Mouse (Mus musculus): Measurements from ENCODE around the gene Ddx60. TPM values are rescaled to one million over a fixed set of nuclear protein-coding genes. Genes with fewer than 3 reads are reported as not detected.

Gene Ddx60
- polyA plus RNA-seq, 1 experiment from 2014 or later = 0.11 TPM

DNA sequence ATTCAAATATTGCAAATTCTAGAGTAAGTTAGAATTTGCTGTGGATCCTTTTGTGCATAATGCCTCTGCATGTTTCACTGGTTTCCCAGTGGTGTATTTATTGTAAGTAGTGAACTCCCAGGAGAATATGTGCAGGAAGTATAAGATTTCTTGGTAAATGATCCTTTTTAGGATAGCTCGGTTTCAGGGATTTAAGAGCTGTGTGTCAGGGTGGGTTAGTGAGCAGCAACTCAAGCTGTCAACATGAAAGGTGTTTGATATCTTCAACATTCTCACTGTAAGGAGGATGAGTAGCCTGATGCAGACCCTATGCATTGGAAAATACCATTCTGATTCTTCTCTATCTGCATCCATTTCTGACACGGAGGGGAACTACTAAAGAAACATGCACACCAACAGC lies 69.2 kb downstream of the Ddx60 start:
- WGBS = 56% methylated on average over 2 of the region's 2 CpGs

DNA sequence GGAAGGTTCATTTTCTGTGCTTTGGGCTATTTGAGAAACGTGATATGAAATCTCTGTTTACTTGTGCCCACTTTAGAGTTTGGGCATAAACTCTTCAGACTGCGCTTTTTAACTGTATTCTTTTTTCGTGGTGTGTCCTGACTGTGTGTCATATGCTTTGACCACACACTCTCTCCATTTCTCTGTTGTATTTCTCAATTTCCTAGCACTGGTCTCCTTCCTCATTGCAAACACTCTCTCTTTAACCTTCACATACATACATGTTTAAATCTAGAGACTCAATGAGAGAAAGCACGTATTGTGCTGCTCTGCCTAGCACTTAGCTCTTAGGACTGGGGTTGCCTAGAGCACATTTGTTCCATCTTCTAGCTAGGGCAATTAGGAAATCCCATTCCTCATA lies 86.3 kb downstream of the Ddx60 start:
- H3K9ac ChIP-seq (replicated peaks; ENCODE audit: low read length) = no peak overlapping the region
- DNase-seq (ENCODE audit: low spot score) = no peak
- H3K9me3 ChIP-seq (replicated peaks; ENCODE audit: control insufficient read depth, low read length) = no peaks in the 10 kb centered on the region
- ATAC-seq (replicated peaks; ENCODE audit: insufficient number of reproducible peaks, low FRiP score, low TSS enrichment, low read depth) = no peak
- no peak overlapping the region for H3K4me3 ChIP-seq (ENCODE audit: low read depth, low read length)
- H3K27ac ChIP-seq (replicated peaks; ENCODE audit: low read depth, low read length) = no peak overlapping the region
- H3K36me3 ChIP-seq (replicated peaks; ENCODE audit: control insufficient read depth, insufficient read depth, low read depth, low read length) = no peaks in the 10 kb centered on the region
- no peaks in the 10 kb centered on the region for H3K4me1 ChIP-seq (ENCODE audit: control insufficient read depth, insufficient read depth, low read length)
- H3K27me3 ChIP-seq (ENCODE audit: control insufficient read depth, insufficient read depth, low read length) = no peaks in the 10 kb centered on the region
- 83% methylated on average over 4 of the region's 4 CpGs for WGBS
- no peak overlapping the region for H3K4me2 ChIP-seq (ENCODE audit: low read depth, low read length)

More for the DNA sequence above, 69.2 kb downstream of the Ddx60 start:
- no peak overlapping the region for H3K4me3 ChIP-seq (ENCODE audit: low read depth, low read length)
- H3K9ac ChIP-seq (replicated peaks; ENCODE audit: low read length) = no peak overlapping the region
- H3K27me3 ChIP-seq (ENCODE audit: control insufficient read depth, insufficient read depth, low read length) = no peaks in the 10 kb centered on the region
- no peaks in the 10 kb centered on the region for H3K9me3 ChIP-seq (replicated peaks; ENCODE audit: control insufficient read depth, low read length)
- no peak overlapping the region for H3K4me2 ChIP-seq (ENCODE audit: low read depth, low read length)
- ATAC-seq (replicated peaks; ENCODE audit: insufficient number of reproducible peaks, low FRiP score, low TSS enrichment, low read depth) = no peak
- H3K36me3 ChIP-seq (replicated peaks; ENCODE audit: control insufficient read depth, insufficient read depth, low read depth, low read length) = no peaks in the 10 kb centered on the region
- H3K27ac ChIP-seq (replicated peaks; ENCODE audit: low read depth, low read length) = no peak overlapping the region
- no peak for DNase-seq (ENCODE audit: low spot score)
- no peaks in the 10 kb centered on the region for H3K4me1 ChIP-seq (ENCODE audit: control insufficient read depth, insufficient read depth, low read length)

DNA sequence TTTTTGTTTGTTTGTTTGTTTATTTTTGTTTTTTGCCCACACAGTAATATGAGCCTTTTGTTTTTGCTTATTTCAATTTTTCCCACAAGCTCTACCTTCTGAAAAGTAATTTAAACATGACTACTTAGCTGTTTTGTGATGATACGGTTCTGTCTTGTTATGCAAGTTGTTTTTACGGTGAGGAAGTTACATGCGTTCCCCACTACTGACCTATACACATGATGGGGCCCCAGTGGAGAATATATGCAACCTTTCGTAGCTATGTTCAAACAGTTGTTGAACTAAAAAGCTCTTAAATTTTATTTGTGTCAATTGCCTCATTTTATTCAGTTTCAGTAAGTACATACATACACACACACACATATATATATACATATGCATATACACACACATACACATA lies 86.7 kb downstream of the Ddx60 start:
- Histone ChIP-seq H3K9ac (replicated peaks; ENCODE audit: low read length) (no peak overlapping the region), H3K4me1 (ENCODE audit: control insufficient read depth, insufficient read depth, low read length) (no peaks in the 10 kb centered on the region), H3K4me2 (ENCODE audit: low read depth, low read length) (no peak overlapping the region), H3K9me3 (replicated peaks; ENCODE audit: control insufficient read depth, low read length) (no peaks in the 10 kb centered on the region), H3K36me3 (replicated peaks; ENCODE audit: control insufficient read depth, insufficient read depth, low read depth, low read length) (no peaks in the 10 kb centered on the region), H3K27ac (replicated peaks; ENCODE audit: low read depth, low read length) (no peak overlapping the region), H3K27me3 (ENCODE audit: control insufficient read depth, insufficient read depth, low read length) (no peaks in the 10 kb centered on the region), H3K4me3 (ENCODE audit: low read depth, low read length) (no peak overlapping the region)
- 93% methylated on average over 4 of the region's 4 CpGs for WGBS
- DNase-seq (ENCODE audit: low spot score) (no peak), ATAC-seq (replicated peaks; ENCODE audit: insufficient number of reproducible peaks, low FRiP score, low TSS enrichment, low read depth) (no peak)

DNA sequence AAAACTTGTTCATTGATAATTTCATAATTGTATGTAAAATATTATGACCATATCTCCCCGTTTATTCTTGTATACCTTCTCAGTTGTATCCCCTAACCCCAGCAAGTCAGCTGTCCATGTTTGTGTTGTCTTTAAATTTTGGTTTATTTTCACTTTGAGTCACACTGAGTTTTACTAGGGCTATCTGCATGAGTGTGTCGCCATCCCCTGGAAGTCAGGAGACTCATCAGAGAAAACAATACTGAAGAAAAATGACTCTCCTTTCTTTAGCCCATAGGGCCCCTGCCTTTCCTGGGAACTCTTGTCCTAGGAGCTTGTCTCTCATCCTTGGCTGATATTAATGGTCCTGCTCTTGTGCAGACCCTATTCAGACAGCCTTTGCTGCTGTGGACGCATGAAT lies 106.5 kb downstream of the Ddx60 start:
- ATAC-seq (replicated peaks; ENCODE audit: insufficient number of reproducible peaks, low FRiP score, low TSS enrichment, low read depth) (no peak), DNase-seq (ENCODE audit: low spot score) (no peak)
- WGBS = 76% methylated on average over 3 of the region's 3 CpGs
- no peak overlapping the region for H3K4me3 ChIP-seq (ENCODE audit: low read depth, low read length)
- H3K27me3 ChIP-seq (ENCODE audit: control insufficient read depth, insufficient read depth, low read length) = no peaks in the 10 kb centered on the region
- no peak overlapping the region for H3K4me2 ChIP-seq (ENCODE audit: low read depth, low read length)
- H3K9me3 ChIP-seq (replicated peaks; ENCODE audit: control insufficient read depth, low read length) = no peaks in the 10 kb centered on the region
- H3K4me1 ChIP-seq (ENCODE audit: control insufficient read depth, insufficient read depth, low read length) = no peaks in the 10 kb centered on the region
- H3K9ac ChIP-seq (replicated peaks; ENCODE audit: low read length) = no peak overlapping the region
- H3K27ac ChIP-seq (replicated peaks; ENCODE audit: low read depth, low read length) = no peak overlapping the region
- H3K36me3 ChIP-seq (replicated peaks; ENCODE audit: control insufficient read depth, insufficient read depth, low read depth, low read length) = no peaks in the 10 kb centered on the region

DNA sequence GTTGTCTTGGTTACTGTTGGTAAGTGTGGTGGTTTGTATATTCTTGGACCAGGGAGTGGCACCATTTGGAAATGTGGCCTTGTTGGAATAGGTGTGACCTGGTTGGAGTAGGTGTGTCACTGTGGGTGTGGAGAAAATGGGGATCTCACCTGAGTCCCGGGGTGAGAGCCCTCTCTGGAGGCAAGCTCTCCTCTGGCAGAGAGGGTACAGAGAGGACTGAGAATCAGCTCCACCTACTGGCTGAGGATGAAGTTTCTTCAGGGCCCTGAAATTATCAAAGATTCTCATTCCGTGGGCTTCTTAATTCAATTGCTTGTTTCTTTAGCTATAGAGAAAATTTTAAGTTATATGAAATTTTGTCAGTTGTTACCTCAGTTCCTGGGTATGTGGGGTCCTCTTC lies 118.9 kb downstream of the Ddx60 start:
- H3K27me3 ChIP-seq (ENCODE audit: control insufficient read depth, insufficient read depth, low read length) = no peaks in the 10 kb centered on the region
- WGBS = 51% methylated on average over 2 of the region's 2 CpGs
- no peak overlapping the region for H3K4me3 ChIP-seq (ENCODE audit: low read depth, low read length)
- H3K9ac ChIP-seq (replicated peaks; ENCODE audit: low read length) = no peak overlapping the region
- H3K9me3 ChIP-seq (replicated peaks; ENCODE audit: control insufficient read depth, low read length) = no peaks in the 10 kb centered on the region
- ATAC-seq (replicated peaks; ENCODE audit: insufficient number of reproducible peaks, low FRiP score, low TSS enrichment, low read depth) = no peak
- H3K4me2 ChIP-seq (ENCODE audit: low read depth, low read length) = no peak overlapping the region
- H3K4me1 ChIP-seq (ENCODE audit: control insufficient read depth, insufficient read depth, low read length) = no peaks in the 10 kb centered on the region
- peak; percentile 30 for DNase-seq (ENCODE audit: low spot score)
- H3K27ac ChIP-seq (replicated peaks; ENCODE audit: low read depth, low read length) = no peak overlapping the region
- no peaks in the 10 kb centered on the region for H3K36me3 ChIP-seq (replicated peaks; ENCODE audit: control insufficient read depth, insufficient read depth, low read depth, low read length)

DNA sequence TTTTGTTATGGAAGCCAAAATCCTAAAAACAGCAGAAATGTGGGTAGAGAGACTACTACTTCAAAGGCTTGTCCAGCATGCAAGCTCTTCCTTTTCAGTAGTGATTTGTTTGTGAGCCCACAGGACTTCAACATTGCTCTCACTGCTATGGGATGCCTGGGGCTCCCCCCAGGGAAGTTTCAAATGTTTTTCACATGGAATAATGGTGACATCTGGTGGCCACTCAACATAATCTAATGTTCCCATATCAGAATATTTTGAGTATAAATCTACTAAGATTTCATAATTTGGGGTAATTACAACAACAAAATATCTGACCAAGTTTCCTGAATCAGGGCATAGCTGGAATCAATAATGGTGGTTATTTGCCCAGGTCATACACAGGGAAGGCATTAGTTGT lies 132.5 kb downstream of the Ddx60 start:
- no peaks in the 10 kb centered on the region for H3K9me3 ChIP-seq (replicated peaks; ENCODE audit: control insufficient read depth, low read length)
- peak; percentile 44 for DNase-seq (ENCODE audit: low spot score)
- no peak overlapping the region for H3K4me2 ChIP-seq (ENCODE audit: low read depth, low read length)
- H3K36me3 ChIP-seq (replicated peaks; ENCODE audit: control insufficient read depth, insufficient read depth, low read depth, low read length) = no peaks in the 10 kb centered on the region
- no peaks in the 10 kb centered on the region for H3K4me1 ChIP-seq (ENCODE audit: control insufficient read depth, insufficient read depth, low read length)
- no peak overlapping the region for H3K9ac ChIP-seq (replicated peaks; ENCODE audit: low read length)
- no peak overlapping the region for H3K27ac ChIP-seq (replicated peaks; ENCODE audit: low read depth, low read length)
- ATAC-seq (replicated peaks; ENCODE audit: insufficient number of reproducible peaks, low FRiP score, low TSS enrichment, low read depth) = no peak
- H3K4me3 ChIP-seq (ENCODE audit: low read depth, low read length) = no peak overlapping the region
- H3K27me3 ChIP-seq (ENCODE audit: control insufficient read depth, insufficient read depth, low read length) = no peaks in the 10 kb centered on the region

DNA sequence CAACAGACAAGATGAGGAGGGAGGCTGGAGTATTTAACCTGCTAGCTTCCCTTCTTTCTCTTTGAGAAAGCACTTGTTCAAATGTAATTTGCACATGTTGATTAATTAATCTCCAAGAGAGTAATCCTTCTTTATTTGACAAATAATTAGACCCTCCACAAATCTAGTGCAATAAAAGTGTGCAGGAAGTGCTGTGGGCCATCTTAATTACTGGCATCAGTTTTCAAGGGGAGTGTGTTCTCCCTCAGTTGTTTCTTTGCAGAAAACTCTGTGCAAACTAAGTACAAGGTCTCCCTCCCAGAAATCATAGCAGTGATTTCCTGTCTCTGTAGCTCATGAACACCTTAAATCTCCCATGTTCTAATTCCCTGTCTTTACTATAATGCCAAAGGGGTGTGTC lies 140.4 kb downstream of the Ddx60 start:
- DNase-seq (ENCODE audit: low spot score) (no peak), ATAC-seq (replicated peaks; ENCODE audit: insufficient number of reproducible peaks, low FRiP score, low TSS enrichment, low read depth) (no peak)
- no peak overlapping the region for H3K4me2 ChIP-seq (ENCODE audit: low read depth, low read length)
- H3K4me1 ChIP-seq (ENCODE audit: control insufficient read depth, insufficient read depth, low read length) = no peaks in the 10 kb centered on the region
- no peaks in the 10 kb centered on the region for H3K9me3 ChIP-seq (replicated peaks; ENCODE audit: control insufficient read depth, low read length)
- no peaks in the 10 kb centered on the region for H3K36me3 ChIP-seq (replicated peaks; ENCODE audit: control insufficient read depth, insufficient read depth, low read depth, low read length)
- no peak overlapping the region for H3K27ac ChIP-seq (replicated peaks; ENCODE audit: low read depth, low read length)
- no peaks in the 10 kb centered on the region for H3K27me3 ChIP-seq (ENCODE audit: control insufficient read depth, insufficient read depth, low read length)
- H3K4me3 ChIP-seq (ENCODE audit: low read depth, low read length) = no peak overlapping the region
- no peak overlapping the region for H3K9ac ChIP-seq (replicated peaks; ENCODE audit: low read length)

DNA sequence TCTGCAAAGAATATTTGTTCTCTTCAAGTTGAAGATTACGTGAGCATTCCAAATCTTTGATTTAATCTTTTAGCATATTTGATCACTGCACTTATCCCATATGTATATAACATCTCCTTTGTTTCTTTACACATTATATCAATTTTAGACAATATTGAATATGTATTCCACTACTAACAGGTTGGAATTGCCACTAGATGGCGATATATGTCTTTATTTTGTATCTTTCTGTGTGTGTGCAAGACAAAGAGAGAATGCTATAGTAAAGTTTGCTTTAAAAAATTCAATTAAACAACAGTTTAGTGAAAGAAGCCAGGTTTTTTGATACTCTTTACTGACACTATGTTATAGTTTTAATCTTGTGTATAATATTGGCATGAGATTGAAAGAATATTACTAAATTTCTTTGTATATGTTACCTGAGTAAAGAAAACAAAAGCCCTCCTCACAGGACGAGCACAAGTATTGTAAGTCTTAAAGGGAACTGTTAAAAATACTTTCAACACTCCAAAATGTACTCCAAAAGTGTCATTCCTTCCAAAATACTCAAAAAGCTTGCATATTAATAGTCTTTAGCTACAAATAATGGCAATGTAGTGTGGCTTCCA lies 152.4 kb downstream of the Ddx60 start:
- Histone ChIP-seq H3K36me3 (replicated peaks; ENCODE audit: control insufficient read depth, insufficient read depth, low read depth, low read length) (no peaks in the 10 kb centered on the region), H3K9me3 (replicated peaks; ENCODE audit: control insufficient read depth, low read length) (no peaks in the 10 kb centered on the region), H3K4me3 (ENCODE audit: low read depth, low read length) (no peak overlapping the region), H3K27me3 (ENCODE audit: control insufficient read depth, insufficient read depth, low read length) (no peaks in the 10 kb centered on the region), H3K4me2 (ENCODE audit: low read depth, low read length) (no peak overlapping the region), H3K9ac (replicated peaks; ENCODE audit: low read length) (no peak overlapping the region), H3K4me1 (ENCODE audit: control insufficient read depth, insufficient read depth, low read length) (no peaks in the 10 kb centered on the region), H3K27ac (replicated peaks; ENCODE audit: low read depth, low read length) (no peak overlapping the region)
- DNase-seq (ENCODE audit: low spot score) = peak; percentile 83
- WGBS = 49% methylated on average over 3 of the region's 3 CpGs
- 0 out of 2 replicates have a peak, but pooled peaks have one; percentile 73 for ATAC-seq (replicated peaks; ENCODE audit: insufficient number of reproducible peaks, low FRiP score, low TSS enrichment, low read depth)

Measured in embryonic facial prominence, embryonic 11.5 days (tissue).